Mouse (Mus musculus) CH12.LX (cell line): ENCODE results near the gene Rps27l.

ENCODE experiments used
- CHD2 ChIP-seq: IDR thresholded peaks from 2 replicates; pipeline ENCODE4 v1.6.1; 2011; ENCODE audit warnings: low read length, improper control_type of control experiment
- CTCF ChIP-seq, 2 experiments: IDR thresholded peaks in 1 of 2; conservative IDR thresholded peaks in 1 of 2; 2 replicates each; pipeline ENCODE4 v1.5.1; 2011 to 2012; ENCODE audit warnings: low read depth in 2 of 2, low read length in 2 of 2, improper control_type of control experiment in 1 of 2, inconsistent platforms in 1 of 2, mild to moderate bottlenecking in 1 of 2, moderate library complexity in 1 of 2
- EP300 ChIP-seq: IDR thresholded peaks from 2 replicates; pipeline ENCODE4 v1.6.1; 2011; ENCODE audit warnings: low read length, improper control_type of control experiment
- HCFC1 ChIP-seq: IDR thresholded peaks from 2 replicates; pipeline ENCODE4 v1.6.1; 2012; ENCODE audit warnings: low read depth, mild to moderate bottlenecking, inconsistent platforms, low read length, improper control_type of control experiment
- POLR2A ChIP-seq: IDR thresholded peaks from 2 replicates; pipeline ENCODE4 v1.6.1; 2011; ENCODE audit warnings: low read depth, mild to moderate bottlenecking, improper control_type of control experiment, low read length
- RAD21 ChIP-seq: IDR thresholded peaks from 2 replicates; pipeline ENCODE4 v1.6.1; 2011; ENCODE audit warnings: low read depth, mild to moderate bottlenecking, low read length, improper control_type of control experiment, moderate library complexity
- TBP ChIP-seq: conservative IDR thresholded peaks from 2 replicates; pipeline ENCODE4 v1.6.1; 2011; ENCODE audit warnings: low read depth, low read length, improper control_type of control experiment
- USF1 ChIP-seq: IDR thresholded peaks from 2 replicates; pipeline ENCODE4 v1.6.1; 2014; ENCODE audit warnings: low read depth, mild to moderate bottlenecking, inconsistent platforms, low read length, improper control_type of control experiment
- USF2 ChIP-seq: conservative IDR thresholded peaks from 2 replicates; pipeline ENCODE4 v1.6.1; 2011; ENCODE audit warnings: low read depth, low read length, improper control_type of control experiment
- ZKSCAN1 ChIP-seq: IDR thresholded peaks from 2 replicates; pipeline ENCODE4 v1.6.1; 2012; ENCODE audit warnings: low read depth, inconsistent platforms, low read length, improper control_type of control experiment, borderline replicate concordance
- ZMIZ1 ChIP-seq: IDR thresholded peaks from 2 replicates; pipeline ENCODE4 v1.6.1; 2012; ENCODE audit warnings: low read depth, mild to moderate bottlenecking, inconsistent platforms, low read length, improper control_type of control experiment

DNA sequence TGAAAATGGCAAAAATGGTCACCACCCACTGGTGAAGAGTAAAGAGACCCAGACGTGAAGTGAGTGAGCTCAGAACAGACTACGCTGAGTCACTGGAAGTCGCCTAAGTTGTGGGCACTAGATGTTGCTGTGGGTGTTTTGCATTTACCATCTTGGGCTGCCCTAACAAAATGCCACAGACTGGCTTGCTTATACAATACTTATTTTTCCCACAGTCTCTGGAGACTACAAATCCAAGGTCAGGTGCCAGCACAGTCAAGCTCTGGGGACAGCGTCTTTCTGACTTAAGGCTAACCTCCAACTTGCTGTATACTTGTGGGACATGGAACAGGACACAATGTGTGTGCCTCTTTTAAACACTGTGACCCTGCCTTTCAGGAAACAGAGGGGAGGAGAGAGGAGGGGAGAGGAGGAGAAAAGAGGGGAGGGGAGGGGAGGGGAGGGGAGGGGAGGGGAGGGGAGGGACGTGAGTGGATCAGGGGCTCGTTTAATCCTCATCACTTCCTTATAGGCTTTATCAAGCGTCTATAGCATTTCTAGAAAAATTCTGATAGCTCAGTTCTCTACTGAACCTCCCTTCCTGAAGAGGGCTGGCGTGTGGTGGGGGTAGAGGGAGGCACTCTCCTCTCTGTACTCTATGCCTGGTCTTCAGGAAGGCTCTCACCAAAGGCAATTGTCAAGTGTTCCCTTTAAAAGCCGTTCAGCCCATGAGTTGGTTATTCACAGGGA is 45.3 kb downstream of the Rps27l start:
- TF ChIP-seq CTCF (conservative IDR thresholded peaks at IDR 0.05 in 1 of 2, IDR thresholded peaks at IDR 0.05 in 1 of 2; ENCODE audit: low read depth in 2 of 2, low read length in 2 of 2), result no peak
- no peak for TF ChIP-seq TBP
- TF ChIP-seq HCFC1, result no peak
- TF ChIP-seq ZMIZ1, result no peak
- TF ChIP-seq ZKSCAN1, result no peak
- no peak for TF ChIP-seq POLR2A
- no peak for TF ChIP-seq RAD21
- no peak for TF ChIP-seq USF2
- no peak for TF ChIP-seq USF1
- TF ChIP-seq CHD2, result no peak
- TF ChIP-seq EP300, result 0 out of 2 replicates have a peak, but pooled peaks have one; percentile 25
